Mouse (Mus musculus): Measurements from ENCODE around the gene Cit. TPM values are rescaled to one million over a fixed set of nuclear protein-coding genes. Genes with fewer than 3 reads are reported as not detected.

The Cit gene
- total and polyA plus RNA-seq, 3 experiments, result 0.73 to 0.97 (median 0.74) TPM

GRCm38 (mm10) chr5:115954549-115954948 lies 109.5 kb downstream of the Cit start:
- Histone ChIP-seq H3K27me3 (ENCODE audit: control insufficient read depth, insufficient read depth, low read length) (no peaks in the 10 kb centered on the region), H3K4me3 (no peak overlapping the region), H3K9ac (ENCODE audit: low read depth, low read length) (no peak overlapping the region), H3K79me2 (replicated peaks; ENCODE audit: control insufficient read depth, insufficient read depth, low read length) (no peaks in the 10 kb centered on the region), H3K27ac (no peak overlapping the region), H3K4me1 (ENCODE audit: control insufficient read depth, insufficient read depth, low read length) (no peaks in the 10 kb centered on the region), H3K36me3 (ENCODE audit: control insufficient read depth, insufficient read depth, low read length) (no peaks in the 10 kb centered on the region)
- intact Hi-C loops (cut with DNase I), result no loop called here
- TF ChIP-seq POLR2A (IDR thresholded peaks at IDR 0.05; ENCODE audit: insufficient read depth, low read depth, low read length) (no peak), EP300 (IDR thresholded peaks at IDR 0.05; ENCODE audit: insufficient read depth, low read depth, low read length) (no peak), CTCF (IDR thresholded peaks at IDR 0.05) (no peak)
- DNase-seq, result no peak
- 96% methylated on average over 14 of the region's 14 CpGs for WGBS

- TF ChIP-seq EP300 (IDR thresholded peaks at IDR 0.05; ENCODE audit: insufficient read depth, low read depth, low read length) (no peak), CTCF (IDR thresholded peaks at IDR 0.05) (no peak), POLR2A (IDR thresholded peaks at IDR 0.05; ENCODE audit: insufficient read depth, low read depth, low read length) (no peak)
- Histone ChIP-seq H3K36me3 (ENCODE audit: control insufficient read depth, insufficient read depth, low read length) (no peaks in the 10 kb centered on the region), H3K27ac (no peak overlapping the region), H3K4me1 (ENCODE audit: control insufficient read depth, insufficient read depth, low read length) (no peaks in the 10 kb centered on the region), H3K4me3 (no peak overlapping the region), H3K27me3 (ENCODE audit: control insufficient read depth, insufficient read depth, low read length) (no peaks in the 10 kb centered on the region), H3K9ac (ENCODE audit: low read depth, low read length) (no peak overlapping the region), H3K79me2 (replicated peaks; ENCODE audit: control insufficient read depth, insufficient read depth, low read length) (no peaks in the 10 kb centered on the region)
- intact Hi-C loops (cut with DNase I), result no loop called here
- 95% methylated on average over 14 of the region's 14 CpGs for WGBS
- no peak for DNase-seq
Measured at GRCm38 (mm10) chr5:115955131-115955530, 110.1 kb downstream of the Cit start.

- Histone ChIP-seq H3K36me3 (ENCODE audit: control insufficient read depth, insufficient read depth, low read length) (no peaks in the 10 kb centered on the region), H3K27ac (no peak overlapping the region), H3K27me3 (ENCODE audit: control insufficient read depth, insufficient read depth, low read length) (no peaks in the 10 kb centered on the region), H3K4me3 (no peak overlapping the region), H3K4me1 (ENCODE audit: control insufficient read depth, insufficient read depth, low read length) (no peaks in the 10 kb centered on the region), H3K9ac (ENCODE audit: low read depth, low read length) (no peak overlapping the region), H3K79me2 (replicated peaks; ENCODE audit: control insufficient read depth, insufficient read depth, low read length) (no peaks in the 10 kb centered on the region)
- 98% methylated on average over 14 of the region's 14 CpGs for WGBS
- DNase-seq, result no peak
- no peak for TF ChIP-seq EP300 (IDR thresholded peaks at IDR 0.05; ENCODE audit: insufficient read depth, low read depth, low read length)
- TF ChIP-seq POLR2A (IDR thresholded peaks at IDR 0.05; ENCODE audit: insufficient read depth, low read depth, low read length), result no peak
- no peak for TF ChIP-seq CTCF (IDR thresholded peaks at IDR 0.05)
- intact Hi-C loops (cut with DNase I), result no loop called here
Measured at GRCm38 (mm10) chr5:115956048-115956447, 111.0 kb downstream of the Cit start.

GRCm38 (mm10) chr5:115957177-115957576 lies 112.1 kb downstream of the Cit start:
- DNase-seq, result no peak
- H3K27ac ChIP-seq, result no peak overlapping the region
- no peak overlapping the region for H3K9ac ChIP-seq (ENCODE audit: low read depth, low read length)
- intact Hi-C loops (cut with DNase I), result no loop called here
- H3K4me3 ChIP-seq, result no peak overlapping the region
- no peaks in the 10 kb centered on the region for H3K27me3 ChIP-seq (ENCODE audit: control insufficient read depth, insufficient read depth, low read length)
- 97% methylated on average over 6 of the region's 6 CpGs for WGBS
- H3K79me2 ChIP-seq (replicated peaks; ENCODE audit: control insufficient read depth, insufficient read depth, low read length), result no peaks in the 10 kb centered on the region
- TF ChIP-seq CTCF (IDR thresholded peaks at IDR 0.05) (peak; percentile 34), EP300 (IDR thresholded peaks at IDR 0.05; ENCODE audit: insufficient read depth, low read depth, low read length) (no peak)
- no peaks in the 10 kb centered on the region for H3K4me1 ChIP-seq (ENCODE audit: control insufficient read depth, insufficient read depth, low read length)
- H3K36me3 ChIP-seq (ENCODE audit: control insufficient read depth, insufficient read depth, low read length), result no peaks in the 10 kb centered on the region

- H3K36me3 ChIP-seq (ENCODE audit: control insufficient read depth, insufficient read depth, low read length), result no peaks in the 10 kb centered on the region
- intact Hi-C loops (cut with DNase I), result no loop called here
- H3K9ac ChIP-seq (ENCODE audit: low read depth, low read length), result no peak overlapping the region
- 96% methylated on average over 1 of the region's 1 CpGs for WGBS
- no peaks in the 10 kb centered on the region for H3K27me3 ChIP-seq (ENCODE audit: control insufficient read depth, insufficient read depth, low read length)
- no peaks in the 10 kb centered on the region for H3K79me2 ChIP-seq (replicated peaks; ENCODE audit: control insufficient read depth, insufficient read depth, low read length)
- DNase-seq, result no peak
- TF ChIP-seq POLR2A (IDR thresholded peaks at IDR 0.05; ENCODE audit: insufficient read depth, low read depth, low read length) (no peak), CTCF (IDR thresholded peaks at IDR 0.05) (no peak), EP300 (IDR thresholded peaks at IDR 0.05; ENCODE audit: insufficient read depth, low read depth, low read length) (no peak)
- no peak overlapping the region for H3K4me3 ChIP-seq
- H3K27ac ChIP-seq, result no peak overlapping the region
- H3K4me1 ChIP-seq (ENCODE audit: control insufficient read depth, insufficient read depth, low read length), result no peaks in the 10 kb centered on the region
Measured at GRCm38 (mm10) chr5:115958344-115958743, 113.3 kb downstream of the Cit start.

- intact Hi-C loops (cut with DNase I), result no loop called here
- Histone ChIP-seq H3K27ac (no peak overlapping the region), H3K27me3 (ENCODE audit: control insufficient read depth, insufficient read depth, low read length) (no peaks in the 10 kb centered on the region), H3K9ac (ENCODE audit: low read depth, low read length) (no peak overlapping the region), H3K79me2 (replicated peaks; ENCODE audit: control insufficient read depth, insufficient read depth, low read length) (no peaks in the 10 kb centered on the region), H3K4me1 (ENCODE audit: control insufficient read depth, insufficient read depth, low read length) (no peaks in the 10 kb centered on the region), H3K36me3 (ENCODE audit: control insufficient read depth, insufficient read depth, low read length) (no peaks in the 10 kb centered on the region), H3K4me3 (no peak overlapping the region)
- 84% methylated on average over 11 of the region's 11 CpGs for WGBS
- DNase-seq, result no peak
- TF ChIP-seq POLR2A (IDR thresholded peaks at IDR 0.05; ENCODE audit: insufficient read depth, low read depth, low read length) (no peak), EP300 (IDR thresholded peaks at IDR 0.05; ENCODE audit: insufficient read depth, low read depth, low read length) (no peak)
Measured at GRCm38 (mm10) chr5:115958814-115959213, 113.7 kb downstream of the Cit start.

Measured in heart, adult 2 months (tissue).